28 mouse cellular contexts compared by ENCODE assay signal in the genomic region with DNA sequence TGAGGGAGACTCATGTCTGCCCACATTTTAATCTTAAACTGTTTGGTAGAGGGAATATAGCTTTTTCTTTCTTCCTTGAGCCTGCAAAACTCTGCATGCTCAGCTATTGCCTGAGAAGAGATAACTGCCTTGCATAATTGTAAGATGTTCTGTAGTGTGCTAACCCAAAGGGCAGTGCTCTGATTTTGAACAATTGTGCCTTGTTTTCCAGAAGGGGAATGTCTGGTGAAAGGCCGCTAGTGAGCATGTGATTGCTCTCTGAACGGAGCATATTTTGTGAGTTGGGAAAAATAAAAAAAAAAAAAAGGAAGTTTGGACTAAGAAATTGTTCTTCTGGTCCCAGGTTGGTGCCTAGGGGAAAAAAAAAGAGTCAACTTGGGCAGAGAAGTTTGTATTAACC. TPM values are rescaled to one million over a fixed set of nuclear protein-coding genes. Genes with fewer than 3 reads are reported as not detected.
"Had no signal": no experiment of that assay in that cellular context is flagged by ENCODE, and none has a peak within 500 bp of the region (broad histone marks: within the 10 kb centered on the region; RNA-seq: fewer than 3 reads in every experiment).

No protein-coding gene starts in this region.

- H3K4me3 ChIP-seq: left cerebral cortex, adult 2 months; limb, embryonic 15.5 days; megakaryocyte, embryonic 14.5 days; midbrain, embryonic 10.5 days; midbrain, embryonic 13.5 days; stomach, embryonic 15.5 days had no signal

- H3K27ac ChIP-seq: kidney, postnatal 0 days; left cerebral cortex, adult 2 months; limb, embryonic 15.5 days; liver, embryonic 14.5 days; midbrain, embryonic 10.5 days; midbrain, embryonic 13.5 days; stomach, embryonic 15.5 days had no signal

- H3K27me3 ChIP-seq: limb, embryonic 15.5 days; midbrain, embryonic 13.5 days had no signal

- DNase-seq: kidney, adult 2 months; kidney, postnatal 25 days; layer of hippocampus, postnatal 36 days; liver, postnatal 0 days; lung, embryonic 14.5 days; lung, postnatal 36 days; right cerebral cortex, adult 18-20 months; right cerebral cortex, postnatal 14 days; right cerebral cortex, postnatal 4 days; thymus, postnatal 25 days had no signal

- H3K9me3 ChIP-seq: limb, embryonic 15.5 days; megakaryocyte, embryonic 14.5 days; midbrain, embryonic 10.5 days; midbrain, embryonic 13.5 days; stomach, embryonic 15.5 days had no signal

- H3K4me1 ChIP-seq: limb, embryonic 15.5 days; megakaryocyte, embryonic 14.5 days; midbrain, embryonic 13.5 days; stomach, embryonic 15.5 days had no signal

- H3K36me3 ChIP-seq: limb, embryonic 15.5 days; stomach, embryonic 15.5 days had no signal

RNA-seq across cellular contexts. Expression of a gene that starts 18.2 kb away (rescaled TPM):
- total RNA-seq: layer of hippocampus, postnatal 36 days; left cerebral cortex, adult 2 months; left cerebral cortex, postnatal 36 days had no signal
- polyA plus RNA-seq: intestine, postnatal 0 days; kidney, adult 2 months; kidney, embryonic 14.5 days; kidney, postnatal 0 days; large intestine, adult 2 months; limb, embryonic 15.5 days; liver, embryonic 11.5 days; liver, embryonic 14.5 days; liver, postnatal 0 days; lung, embryonic 14.5 days; lung, postnatal 0 days; midbrain, embryonic 10.5 days; midbrain, embryonic 13.5 days; midbrain, embryonic 16.5 days; neural tube, embryonic 11.5 days; neural tube, embryonic 14.5 days; stomach, embryonic 15.5 days; thymus, postnatal 0 days had no signal
